Mouse (Mus musculus) liver, embryonic 13.5 days (tissue): ENCODE measurements around the gene Olfr1278. TPM values are rescaled to one million over a fixed set of nuclear protein-coding genes. Genes with fewer than 3 reads are reported as not detected.
"Not testable (repeated sequence)": the region's sequence is repeated elsewhere in the genome, so short reads cannot be mapped to it uniquely, and the experiment has no call there.

ENCODE experiments used
- ATAC-seq: fragments of 200-750 bp; cut with Nextera tagmentation; 2 replicates; pipeline ENCODE4 v1.8.0; 2017; ENCODE audit warnings: low read depth, mild to moderate bottlenecking, moderate number of reproducible peaks, moderate library complexity
- DNase-seq: peaks from one replicate; pipeline ENCODE4 v3.0.0; 2022
- H3K27ac ChIP-seq: fragments of 300-500 bp; sonication (generic); 2 replicates; pipeline ENCODE4 v1.5.1; 2015; ENCODE audit warnings: moderate library complexity, mild to moderate bottlenecking, inconsistent platforms
- H3K27me3 ChIP-seq: fragments of 300-500 bp; sonication (generic); 2 replicates; pipeline ENCODE4 v1.6.1; 2015; ENCODE audit warnings: mild to moderate bottlenecking, inconsistent platforms
- H3K36me3 ChIP-seq: fragments of 300-500 bp; sonication (generic); 2 replicates; pipeline ENCODE4 v1.6.1; 2015; ENCODE audit warnings: mild to moderate bottlenecking, inconsistent platforms
- H3K4me1 ChIP-seq: fragments of 300-500 bp; sonication (generic); replicated peaks from 2 replicates; pipeline ENCODE4 v1.6.1; 2015; ENCODE audit warnings: inconsistent platforms
- H3K4me2 ChIP-seq: fragments of 300-500 bp; sonication (generic); 2 replicates; pipeline ENCODE4 v1.6.1; 2015; ENCODE audit warnings: inconsistent platforms, mild to moderate bottlenecking, moderate library complexity
- H3K4me3 ChIP-seq: fragments of 300-500 bp; sonication (generic); replicated peaks from 2 replicates; pipeline ENCODE4 v1.5.1; 2015; ENCODE audit warnings: mild to moderate bottlenecking, inconsistent platforms
- H3K9ac ChIP-seq: fragments of 300-500 bp; sonication (generic); 2 replicates; pipeline ENCODE4 v1.6.1; 2015; ENCODE audit warnings: mild to moderate bottlenecking, inconsistent platforms
- H3K9me3 ChIP-seq: fragments of 300-500 bp; sonication (generic); replicated peaks from 2 replicates; pipeline ENCODE4 v1.6.1; 2016; ENCODE audit warnings: inconsistent platforms
- WGBS: fragments of 180-500 bp; shearing (Covaris S2); methylation state at CpG from one replicate; pipeline ENCODE4 v1.1.7; 2015; ENCODE audit not compliant: insufficient replicate concordance; 5-methylcytosine and 5-hydroxymethylcytosine counted together
- polyA plus RNA-seq: library from polyadenylated mRNA; unstranded; fragments of >200 nt; fragmentation: Nextera tagmentation; extraction: Ambion mirVana; gene quantifications from 2 replicates; pipeline ENCODE4 v1.2.1, GENCODE M21; 2015

The Olfr1278 gene
- not detected in 2 replicates for polyA plus RNA-seq

DNA sequence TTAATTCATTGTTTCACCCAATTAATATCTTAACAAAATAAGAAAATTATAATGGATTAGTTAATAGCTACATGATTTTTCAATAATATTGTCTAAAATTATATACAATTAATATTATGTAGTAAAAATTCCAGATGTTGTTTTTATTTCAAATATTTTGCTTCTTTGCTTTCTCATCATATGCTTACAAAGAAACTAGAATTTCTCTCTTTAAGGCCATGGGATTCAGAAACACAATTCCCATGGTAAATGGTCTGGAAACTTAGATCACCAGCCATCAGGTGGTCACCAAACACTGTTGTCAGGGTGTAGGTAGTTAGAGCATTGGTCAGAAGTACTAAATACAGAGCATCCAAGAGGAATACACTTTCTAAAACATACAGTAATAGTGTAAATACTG lies at the start of gene Olfr1278:
Gene Olfr1278, plus strand, starts transcription at position 301 of the 400 bp plus-strand sequence.
- Histone ChIP-seq H3K4me2 (no peak within 1 kb of the TSS), H3K9me3 (no peaks in the 10 kb centered on the region; the same call in 1 of the 2 replicates), H3K27ac (no peak within 1 kb of the TSS), H3K4me1 (no peaks in the 10 kb centered on the region), H3K36me3 (no peaks in the 10 kb centered on the region), H3K27me3 (no peaks in the 10 kb centered on the region), H3K9ac (no peak within 1 kb of the TSS), H3K4me3 (no peak within 1 kb of the TSS)
- no peak for ATAC-seq
- DNase-seq: no peak

DNA sequence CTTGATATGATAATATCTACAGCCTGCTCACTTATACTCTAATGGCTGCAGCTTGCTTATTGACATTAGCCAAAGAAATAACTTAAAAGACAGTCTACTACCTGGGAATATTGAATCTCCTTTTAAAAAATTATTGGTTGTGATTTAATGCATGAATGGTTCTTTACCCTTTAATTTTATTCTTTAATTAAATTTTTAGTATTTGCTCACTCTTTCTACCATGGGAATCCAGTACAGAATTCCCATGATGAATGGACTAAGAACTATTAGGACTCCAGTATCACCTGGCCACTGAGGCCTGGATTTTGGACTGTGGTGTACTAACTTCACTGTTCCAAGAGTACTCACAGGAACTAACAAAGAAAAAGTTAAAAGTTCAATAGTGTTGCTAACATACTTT lies 35.7 kb upstream of the Olfr1278 start, which contains the start of gene Olfr1276:
Gene Olfr1276, plus strand, starts transcription at position 301 of the 400 bp plus-strand sequence.
- no peak within 1 kb of the TSS for H3K4me2 ChIP-seq
- ATAC-seq: no peak
- H3K4me3 ChIP-seq: no peak within 1 kb of the TSS
- H3K36me3 ChIP-seq: no peaks in the 10 kb centered on the region
- H3K4me1 ChIP-seq: no peaks in the 10 kb centered on the region
- H3K27ac ChIP-seq: no peak within 1 kb of the TSS
- H3K9me3 ChIP-seq: no peaks in the 10 kb centered on the region
- no peak within 1 kb of the TSS for H3K9ac ChIP-seq
- DNase-seq: no peak
- no peaks in the 10 kb centered on the region for H3K27me3 ChIP-seq

DNA sequence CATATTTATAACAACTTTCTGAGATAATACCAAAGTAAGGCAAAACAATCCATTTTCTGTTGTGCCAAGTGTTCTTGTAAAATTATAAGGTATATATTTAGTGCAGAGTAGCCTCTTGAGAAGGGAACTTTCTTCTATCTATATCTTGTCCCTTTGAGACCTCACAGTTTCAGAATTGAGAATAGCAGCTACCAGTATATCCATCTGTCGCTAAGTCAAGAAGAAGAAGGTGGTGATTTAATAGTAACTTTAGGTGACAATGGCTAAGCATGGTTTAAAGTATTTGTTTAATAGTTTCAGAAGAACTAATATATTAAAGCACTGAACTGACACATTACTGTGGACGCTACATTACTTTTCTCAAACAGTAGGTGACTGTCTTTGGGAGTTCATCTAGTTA lies 15.9 kb upstream of the Olfr1278 start, which contains the start of gene Olfr1277:
Gene Olfr1277, minus strand, starts transcription at position 101 of the 400 bp plus-strand sequence.
- no peaks in the 10 kb centered on the region for H3K4me1 ChIP-seq

DNA sequence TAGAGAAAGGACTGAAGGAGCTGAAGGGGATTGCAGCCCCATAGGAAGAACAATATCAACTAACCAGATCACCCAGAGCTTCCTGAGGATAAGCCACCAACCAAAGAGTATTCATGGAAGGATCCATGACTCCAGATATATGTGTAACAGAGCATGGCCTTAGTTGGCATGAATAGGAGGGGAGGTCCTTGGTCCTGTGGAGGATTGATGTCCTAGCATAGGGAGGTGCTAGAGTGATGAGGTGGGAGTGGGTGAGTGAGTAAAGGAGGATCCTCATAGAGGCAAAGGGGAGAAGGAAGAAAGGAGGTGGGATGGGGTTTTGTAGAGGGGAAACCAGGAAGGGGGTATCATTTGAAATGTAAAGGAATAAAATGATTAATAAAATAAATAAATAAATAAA lies 8.6 kb downstream of the Olfr1278 start:
- Histone ChIP-seq H3K9ac (no peak overlapping the region), H3K9me3 (no peaks in the 10 kb centered on the region), H3K4me2 (no peak overlapping the region), H3K4me1 (no peaks in the 10 kb centered on the region), H3K27me3 (no peaks in the 10 kb centered on the region), H3K27ac (no peak overlapping the region), H3K4me3 (no peak overlapping the region), H3K36me3 (no peaks in the 10 kb centered on the region)
- ATAC-seq (no peak), DNase-seq (no peak)

More for the DNA sequence above, 15.9 kb upstream of the Olfr1278 start, which contains the start of gene Olfr1277:
- Histone ChIP-seq H3K9ac (no peak within 1 kb of the TSS), H3K27ac (no peak within 1 kb of the TSS), H3K4me3 (no peak within 1 kb of the TSS), H3K36me3 (no peaks in the 10 kb centered on the region), H3K4me2 (no peak within 1 kb of the TSS), H3K9me3 (no peaks in the 10 kb centered on the region), H3K27me3 (no peaks in the 10 kb centered on the region)
- WGBS: 59% methylated on average over 2 of the region's 2 CpGs
- ATAC-seq: no peak
- DNase-seq: no peak

DNA sequence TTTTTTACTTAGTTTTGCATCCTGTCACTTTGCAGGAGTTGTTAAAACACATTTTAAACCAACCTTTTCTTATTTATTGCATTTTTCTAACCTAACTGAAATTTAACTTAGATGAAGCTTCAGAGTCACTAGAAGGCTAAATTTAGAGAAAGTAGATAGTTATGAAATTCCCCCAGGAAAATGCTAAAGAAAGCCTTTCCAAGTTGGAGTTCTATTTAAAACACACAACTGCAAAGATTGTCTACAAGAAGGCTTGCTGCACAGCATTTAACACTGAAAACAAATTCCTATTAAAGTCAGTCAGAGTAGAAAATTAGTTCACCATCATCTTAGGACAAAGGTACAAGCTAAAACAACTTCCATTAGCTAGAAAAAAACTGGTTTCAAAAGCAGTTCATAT lies 10.4 kb downstream of the Olfr1278 start, which contains the start of gene Olfr1279:
Gene Olfr1279, plus strand, starts transcription at position 262 of the 400 bp plus-strand sequence.
- no peak for DNase-seq
- no peak within 1 kb of the TSS for H3K9ac ChIP-seq

DNA sequence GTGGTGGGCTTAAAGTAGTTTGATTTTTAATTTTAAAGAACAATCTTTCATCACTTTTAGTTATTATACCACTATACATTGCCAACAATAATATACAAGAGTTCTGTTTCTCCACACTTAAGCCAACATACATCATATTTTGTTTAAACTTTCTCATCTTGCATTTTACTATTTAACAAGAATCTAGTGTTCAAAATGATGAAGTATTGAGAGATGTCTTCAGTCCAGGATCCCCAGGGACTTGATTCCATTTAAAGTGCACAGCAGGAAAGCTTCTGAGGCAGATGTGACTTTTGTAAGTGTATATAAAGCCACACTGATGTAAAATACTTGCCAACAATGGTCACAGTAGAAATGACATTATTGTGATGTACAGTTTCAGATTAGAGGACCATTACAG lies 23.8 kb downstream of the Olfr1278 start, which contains the start of gene Olfr1280:
Gene Olfr1280, plus strand, starts transcription at position 301 of the 400 bp plus-strand sequence.
- H3K4me2 ChIP-seq: no peak within 1 kb of the TSS

More for the DNA sequence above, 10.4 kb downstream of the Olfr1278 start, which contains the start of gene Olfr1279:
- no peaks in the 10 kb centered on the region for H3K4me1 ChIP-seq
- no peaks in the 10 kb centered on the region for H3K9me3 ChIP-seq
- H3K27me3 ChIP-seq: no peaks in the 10 kb centered on the region
- no peaks in the 10 kb centered on the region for H3K36me3 ChIP-seq
- H3K27ac ChIP-seq: no peak within 1 kb of the TSS
- no peak within 1 kb of the TSS for H3K4me2 ChIP-seq
- no peak within 1 kb of the TSS for H3K4me3 ChIP-seq
- no peak for ATAC-seq

DNA sequence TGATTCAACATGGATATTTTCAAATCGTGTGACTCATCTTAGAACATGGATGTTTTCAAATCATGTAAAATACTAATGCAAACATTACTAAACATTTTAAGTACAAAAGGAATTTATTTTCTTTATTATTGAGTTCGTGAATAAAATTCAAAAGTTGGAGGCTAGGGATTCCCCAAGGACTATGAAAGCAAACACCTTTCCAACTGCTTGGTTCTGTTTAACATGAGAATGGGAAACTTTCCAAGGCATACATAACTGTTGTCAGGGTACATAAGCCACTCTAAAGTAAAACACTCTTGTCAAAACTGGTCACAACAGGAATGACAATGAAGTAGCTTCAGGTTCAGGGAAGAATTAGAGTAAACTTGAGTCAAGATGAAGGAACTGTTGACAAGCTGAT lies 36.3 kb downstream of the Olfr1278 start, which contains the start of gene Olfr1281:
Gene Olfr1281, plus strand, starts transcription at position 301 of the 400 bp plus-strand sequence.
- Histone ChIP-seq H3K27me3 (no peaks in the 10 kb centered on the region), H3K9me3 (no peaks in the 10 kb centered on the region), H3K4me1 (no peaks in the 10 kb centered on the region), H3K27ac (no peak within 1 kb of the TSS), H3K9ac (no peak within 1 kb of the TSS), H3K36me3 (no peaks in the 10 kb centered on the region), H3K4me3 (no peak within 1 kb of the TSS), H3K4me2 (no peak within 1 kb of the TSS)
- ATAC-seq: no peak
- DNase-seq: no peak
- WGBS: 46% methylated on average over 2 of the region's 2 CpGs

More for the DNA sequence above, 23.8 kb downstream of the Olfr1278 start, which contains the start of gene Olfr1280:
- H3K4me1 ChIP-seq: no peaks in the 10 kb centered on the region
- no peak for DNase-seq
- ATAC-seq: no peak
- H3K36me3 ChIP-seq: no peaks in the 10 kb centered on the region
- no peak within 1 kb of the TSS for H3K9ac ChIP-seq
- H3K4me3 ChIP-seq: no peak within 1 kb of the TSS
- no peak within 1 kb of the TSS for H3K27ac ChIP-seq
- H3K9me3 ChIP-seq: no peaks in the 10 kb centered on the region
- no peaks in the 10 kb centered on the region for H3K27me3 ChIP-seq

DNA sequence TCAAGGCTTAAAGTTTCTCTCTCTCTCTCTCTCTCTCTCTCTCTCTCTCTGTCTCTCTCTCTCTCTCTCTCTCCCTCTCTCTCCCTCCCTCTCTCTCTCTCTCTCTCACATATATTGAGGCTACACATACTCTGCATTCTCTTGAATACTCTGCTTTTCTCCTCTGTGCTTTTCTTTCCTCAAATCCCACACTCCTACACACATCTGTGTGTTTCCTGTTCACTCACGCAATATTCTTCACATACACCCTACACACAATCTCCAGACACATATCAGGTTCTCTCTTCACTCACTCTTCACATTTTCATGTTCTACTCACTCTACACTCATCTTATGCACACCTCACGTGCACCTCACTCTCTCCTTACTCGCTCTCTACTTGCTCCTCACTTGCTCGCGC lies 43.8 kb downstream of the Olfr1278 start:
- H3K9me3 ChIP-seq, H3K4me1 ChIP-seq, DNase-seq, H3K4me3 ChIP-seq, H3K27ac ChIP-seq, H3K4me2 ChIP-seq, H3K9ac ChIP-seq, ATAC-seq, H3K27me3 ChIP-seq, H3K36me3 ChIP-seq: not testable (repeated sequence)
- 60% methylated on average over 5 of the region's 5 CpGs for WGBS

DNA sequence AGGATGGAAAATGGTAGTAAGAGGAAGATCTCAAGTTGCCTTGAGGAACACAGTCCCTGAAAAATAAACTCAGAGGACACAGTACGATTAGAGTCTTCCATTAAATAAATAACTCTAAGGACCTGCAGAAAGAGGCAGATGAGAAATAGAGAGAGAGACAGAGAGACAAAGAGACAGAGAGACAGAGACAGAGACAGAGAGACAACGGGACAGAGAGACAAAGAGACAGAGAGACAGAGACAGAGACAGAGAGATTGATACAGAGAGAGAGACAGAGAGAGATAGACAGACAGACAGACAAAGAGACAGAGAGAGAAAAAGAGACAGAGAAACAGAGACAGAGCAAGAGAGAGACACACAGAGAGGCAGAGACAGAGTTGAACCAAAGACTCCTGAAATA lies 46.0 kb downstream of the Olfr1278 start, which contains the start of gene Olfr1282:
Gene Olfr1282, minus strand, starts transcription at position 101 of the 400 bp plus-strand sequence.
- Histone ChIP-seq H3K4me3 (no peak within 1 kb of the TSS), H3K4me1 (no peaks in the 10 kb centered on the region), H3K9me3 (no peaks in the 10 kb centered on the region), H3K27me3 (no peaks in the 10 kb centered on the region), H3K4me2 (no peak within 1 kb of the TSS), H3K27ac (no peak within 1 kb of the TSS), H3K9ac (no peak within 1 kb of the TSS), H3K36me3 (no peaks in the 10 kb centered on the region)
- no peak for DNase-seq
- WGBS: 43% methylated on average over 2 of the region's 2 CpGs
- ATAC-seq: no peak

Other genes starting within 250 kb of the Olfr1278 start
- not detected in 2 replicates for gene Gm13941, start 184.2 kb upstream of the Olfr1278 start, polyA plus RNA-seq
- gene Gm15130, start 137.2 kb upstream of the Olfr1278 start, polyA plus RNA-seq: not detected in 2 replicates
- gene 4930430A15Rik, start 60.5 kb upstream of the Olfr1278 start, polyA plus RNA-seq: not detected in 2 replicates
- not detected in 2 replicates for gene Olfr1275, start 54.9 kb upstream of the Olfr1278 start, polyA plus RNA-seq
- gene Olfr1276, start 35.6 kb upstream of the Olfr1278 start, polyA plus RNA-seq: not detected in 2 replicates
- gene Olfr1277, start 16.0 kb upstream of the Olfr1278 start, polyA plus RNA-seq: not detected in 2 replicates
- not detected in 2 replicates for gene Olfr1279, start 10.5 kb downstream of the Olfr1278 start, polyA plus RNA-seq
- not detected in 2 replicates for gene Olfr1280, start 23.9 kb downstream of the Olfr1278 start, polyA plus RNA-seq
- not detected in 2 replicates for gene Olfr1281, start 36.4 kb downstream of the Olfr1278 start, polyA plus RNA-seq
- not detected in 2 replicates for gene Olfr1282, start 45.9 kb downstream of the Olfr1278 start, polyA plus RNA-seq
- not detected in 2 replicates for gene Olfr1283, start 76.7 kb downstream of the Olfr1278 start, polyA plus RNA-seq
- not detected in 2 replicates for gene Olfr1284, start 85.4 kb downstream of the Olfr1278 start, polyA plus RNA-seq
- not detected in 2 replicates for gene Olfr1286, start 133.0 kb downstream of the Olfr1278 start, polyA plus RNA-seq
- not detected in 2 replicates for gene Olfr1287, start 159.0 kb downstream of the Olfr1278 start, polyA plus RNA-seq
- not detected in 2 replicates for gene Olfr1288, start 184.0 kb downstream of the Olfr1278 start, polyA plus RNA-seq
- not detected in 2 replicates for gene Olfr1289, start 190.7 kb downstream of the Olfr1278 start, polyA plus RNA-seq
- not detected in 2 replicates for gene Olfr1290, start 203.7 kb downstream of the Olfr1278 start, polyA plus RNA-seq
- gene Olfr1291-ps1, start 207.0 kb downstream of the Olfr1278 start, polyA plus RNA-seq: not detected in 2 replicates
- not detected in 2 replicates for gene Olfr1293-ps, start 235.1 kb downstream of the Olfr1278 start, polyA plus RNA-seq